Mouse (Mus musculus) urinary bladder, postnatal 36 days (tissue): ENCODE measurements at regions not wholly inside any gene's neighbourhood (a gene's known extent, or its start where the extent isn't known, plus 50 kb on each side); places are given as distances from the start of the nearest gene placed in this dataset.
A peak's percentile ranks its signal among the peaks of the same experiment; 100 is the strongest.

Source experiments
- DNase-seq, 2 experiments: peaks; one replicate each; pipeline ENCODE4 v3.0.0; 2022; ENCODE audit warnings: low spot score in 2 of 2, mixed read lengths in 1 of 2

DNA sequence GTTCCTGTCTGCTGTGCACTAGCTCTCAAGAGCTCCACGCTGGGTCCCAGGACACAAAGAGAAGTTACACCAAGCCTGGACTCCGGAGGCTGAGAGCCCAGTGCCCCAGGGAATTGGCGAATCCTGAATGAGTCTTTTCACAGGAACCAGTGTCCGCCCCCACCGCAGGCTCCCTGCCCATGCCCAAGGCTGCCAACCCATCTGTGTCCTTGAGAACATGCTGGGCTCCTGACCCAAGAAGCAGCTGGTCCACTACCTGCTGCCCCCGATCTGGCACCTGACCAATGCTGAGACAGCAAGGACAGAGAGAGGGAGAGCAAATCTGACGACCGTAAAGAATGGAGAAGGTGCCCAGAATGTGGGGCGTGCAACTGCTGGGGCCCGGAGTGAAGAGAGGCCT, 85.2 kb upstream of the Cplx2 start:
- DNase-seq, result no peak

DNA sequence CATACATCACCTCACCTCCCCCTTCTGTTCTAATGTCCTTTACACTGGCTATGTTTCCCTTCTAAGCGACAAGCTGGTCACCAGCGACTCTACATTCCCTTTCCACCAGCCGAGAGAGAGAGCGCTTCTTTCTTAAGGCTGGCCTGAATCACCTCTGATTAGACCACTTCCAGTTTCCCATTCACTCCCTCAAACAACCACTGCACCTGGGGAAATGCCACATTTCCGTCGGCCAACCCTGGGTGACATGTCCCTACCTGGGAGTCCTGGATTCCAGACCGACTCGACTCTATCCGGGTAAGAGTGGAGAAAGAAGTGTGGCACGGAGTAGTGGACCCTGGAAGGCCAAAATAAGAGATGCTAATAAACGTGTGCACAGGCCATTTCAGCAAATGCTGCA, 84.5 kb upstream of the Cplx2 start:
- no peak for DNase-seq

DNA sequence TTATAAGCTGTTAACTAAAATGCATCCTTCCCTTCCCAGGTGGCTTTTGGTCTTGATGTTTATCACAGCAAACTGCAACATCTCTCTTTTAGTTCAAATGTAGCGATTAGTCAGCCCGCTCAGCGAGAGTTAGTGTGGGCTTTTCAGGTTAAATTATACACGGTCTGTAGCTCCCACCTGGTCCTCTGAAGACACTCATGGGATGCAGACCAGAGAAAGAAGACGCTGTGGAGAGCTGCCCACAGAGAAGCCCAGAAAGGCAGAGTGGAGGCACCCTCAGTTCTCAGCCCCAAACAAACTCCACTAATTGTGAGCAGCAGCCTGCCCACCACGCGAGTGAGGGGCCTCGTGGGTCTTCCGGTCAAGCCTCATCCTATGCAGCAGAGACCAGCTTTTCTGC, 81.1 kb upstream of the Cplx2 start:
- DNase-seq, result no peak

DNA sequence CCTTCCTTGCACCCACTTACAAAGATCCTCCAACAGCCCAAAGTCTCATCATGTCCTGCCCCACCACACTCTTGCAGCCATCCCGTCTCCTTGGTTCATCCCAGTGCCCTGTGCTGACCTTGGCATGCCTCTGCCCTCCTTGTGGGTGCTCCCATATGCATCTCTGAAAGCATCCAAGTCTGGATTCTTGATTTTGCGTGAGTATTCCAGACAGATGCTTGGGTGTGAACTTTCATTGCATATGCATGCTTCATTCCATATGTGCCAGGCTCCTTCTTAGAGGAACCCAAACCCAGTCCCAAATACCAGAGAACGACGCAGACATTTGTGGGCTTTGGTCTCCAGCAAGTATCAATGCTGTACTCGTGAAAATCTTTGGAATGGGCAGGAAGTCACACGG, 78.8 kb upstream of the Cplx2 start:
- DNase-seq, result no peak

DNA sequence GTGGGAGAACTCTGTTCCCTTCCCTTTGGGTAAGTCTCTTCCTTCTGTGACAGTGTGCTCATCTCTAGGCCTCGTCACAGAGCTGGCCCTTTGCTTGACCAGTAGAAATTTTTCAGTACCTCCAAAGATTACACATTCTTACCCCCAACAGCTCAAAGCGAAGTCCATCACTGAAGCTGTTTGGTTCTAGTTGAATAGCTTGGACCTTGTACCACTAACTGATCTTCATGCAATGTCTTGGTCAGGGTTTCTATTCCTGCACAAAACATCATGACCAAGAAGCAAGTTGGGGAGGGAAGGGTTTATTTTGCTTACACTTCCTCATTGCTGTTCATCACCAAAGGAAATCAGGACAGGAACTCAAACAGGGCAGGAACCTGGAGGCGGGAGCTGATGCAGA, 78.1 kb upstream of the Cplx2 start:
- DNase-seq, result no peak

DNA sequence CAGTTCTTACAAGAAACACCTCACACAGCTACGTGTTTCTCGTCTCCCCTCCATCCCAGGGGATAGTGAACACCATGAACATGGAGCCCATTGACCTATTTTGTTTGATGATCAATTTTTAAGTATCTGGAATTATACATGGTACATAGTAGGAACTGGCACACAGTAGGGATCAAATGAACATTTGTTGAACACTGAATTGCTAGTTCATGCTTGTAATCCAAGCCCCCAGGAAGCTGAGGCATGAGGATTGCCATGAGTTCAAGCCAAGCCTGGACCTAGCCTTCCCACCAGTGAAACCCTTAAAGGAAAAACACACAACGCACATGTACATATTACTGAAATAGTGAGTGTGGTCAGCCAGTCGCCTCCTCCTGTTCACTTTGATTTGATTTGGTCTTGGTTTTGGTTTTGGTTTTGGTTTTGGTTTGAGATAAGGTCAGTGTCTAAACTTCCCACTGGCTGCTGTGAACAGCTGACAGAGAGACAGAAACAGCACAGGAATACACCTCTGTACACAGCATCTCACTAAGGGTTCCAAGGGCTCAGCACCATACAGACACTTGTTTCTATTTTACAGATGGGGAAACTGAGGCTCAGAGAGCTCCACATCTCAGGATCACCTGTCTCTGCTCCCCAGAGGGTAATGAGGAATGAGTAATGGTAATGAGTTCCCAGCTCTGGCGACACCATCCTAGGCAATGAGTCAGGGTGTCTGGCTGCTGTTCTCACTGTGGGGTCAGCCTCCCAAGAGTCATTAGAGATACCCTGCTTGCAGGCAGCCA, 75.5 kb upstream of the Cplx2 start:
- DNase-seq, result no peak

DNA sequence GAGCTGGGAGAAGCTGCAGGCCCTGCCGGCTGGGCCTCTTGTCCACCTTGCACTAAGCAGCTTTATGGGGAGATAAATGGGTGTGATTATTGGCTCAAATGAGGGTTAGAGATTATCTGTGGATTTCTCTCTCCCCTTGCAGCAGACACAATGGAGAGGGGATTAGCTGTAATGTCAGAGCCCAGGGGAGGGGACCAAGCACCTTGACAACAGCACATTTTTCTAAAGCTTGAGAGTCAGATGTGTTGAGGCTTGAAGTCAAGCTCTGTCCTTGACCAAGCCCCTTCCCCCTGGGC, 74.9 kb upstream of the Cplx2 start:
- no peak for DNase-seq

DNA sequence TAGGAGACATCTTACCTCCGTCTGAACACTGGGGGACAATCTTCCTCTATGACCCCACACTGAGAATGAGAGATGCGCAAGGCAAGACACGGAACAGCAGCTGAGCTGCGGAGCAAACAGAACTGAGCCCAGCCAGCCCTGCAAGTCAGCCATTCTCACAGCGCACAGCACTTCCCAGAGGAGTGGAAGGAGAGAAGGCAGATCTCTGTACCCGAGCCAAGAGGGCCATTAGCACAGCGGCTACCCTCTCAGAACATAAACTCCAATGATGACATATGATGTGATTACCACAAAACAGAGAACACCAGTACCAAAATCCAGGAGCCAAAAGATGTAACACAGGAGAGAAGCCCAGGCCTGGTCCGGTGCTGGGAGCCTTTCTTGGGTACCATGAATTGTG, 72.3 kb upstream of the Cplx2 start:
- DNase-seq, result no peak

DNA sequence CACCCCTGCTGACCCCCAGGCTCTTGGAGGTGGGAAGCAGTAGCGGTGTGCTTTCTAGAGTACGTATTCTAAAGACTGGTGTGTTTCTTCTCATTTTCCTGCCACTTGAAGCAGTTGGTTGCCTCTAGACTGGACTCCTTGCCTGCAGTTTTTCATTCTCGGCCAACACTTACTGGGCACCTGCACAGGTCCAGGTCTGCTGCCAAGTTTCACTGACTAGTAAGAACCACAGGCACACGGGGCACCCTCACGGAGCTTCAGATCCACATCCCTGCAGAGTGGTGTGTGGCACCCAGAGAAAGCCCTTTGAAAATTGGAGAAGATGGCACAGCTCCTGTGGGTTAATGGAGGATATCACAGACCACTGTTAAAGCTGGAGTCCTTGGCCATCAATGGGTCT, 71.9 kb upstream of the Cplx2 start:
- DNase-seq, result no peak

DNA sequence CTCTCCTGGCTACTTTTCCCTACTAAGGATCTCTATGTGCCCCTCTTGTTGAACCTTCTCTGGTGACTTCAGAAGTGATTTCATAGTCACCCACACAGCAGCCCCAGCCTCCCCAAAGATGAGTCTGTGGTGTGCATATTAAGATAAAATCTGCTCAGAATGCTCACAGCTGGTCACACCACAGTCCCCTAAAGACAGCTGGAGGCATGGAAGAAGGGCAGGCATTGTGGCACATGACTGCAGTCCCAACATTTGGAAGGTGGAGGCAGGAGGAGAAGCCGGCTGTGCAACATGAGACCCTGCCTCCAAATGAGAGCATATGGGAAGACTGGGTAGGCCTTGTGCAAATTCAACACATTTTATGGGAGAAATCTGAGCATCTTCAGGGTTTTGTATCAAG, 70.0 kb upstream of the Cplx2 start:
- DNase-seq, result no peak

DNA sequence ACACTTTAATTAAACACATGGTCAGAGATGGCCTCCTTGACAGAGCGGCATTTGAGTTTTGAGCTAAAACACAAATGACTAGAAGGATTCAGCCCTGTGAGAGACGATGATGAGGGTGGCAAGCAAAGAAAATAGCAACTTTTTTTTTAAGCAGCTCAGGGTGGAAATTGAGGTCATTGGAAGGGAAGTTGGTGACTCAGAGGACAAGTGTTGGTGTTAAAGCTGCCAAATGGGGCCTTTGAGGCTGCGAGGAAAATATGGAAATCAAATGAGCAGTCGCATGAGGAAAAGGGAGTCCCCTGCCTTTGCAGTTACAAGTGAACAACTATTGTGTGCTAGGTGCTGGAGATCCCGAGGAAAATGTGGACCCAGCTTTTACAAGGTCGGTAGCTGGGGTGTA, 69.5 kb upstream of the Cplx2 start:
- no peak for DNase-seq

DNA sequence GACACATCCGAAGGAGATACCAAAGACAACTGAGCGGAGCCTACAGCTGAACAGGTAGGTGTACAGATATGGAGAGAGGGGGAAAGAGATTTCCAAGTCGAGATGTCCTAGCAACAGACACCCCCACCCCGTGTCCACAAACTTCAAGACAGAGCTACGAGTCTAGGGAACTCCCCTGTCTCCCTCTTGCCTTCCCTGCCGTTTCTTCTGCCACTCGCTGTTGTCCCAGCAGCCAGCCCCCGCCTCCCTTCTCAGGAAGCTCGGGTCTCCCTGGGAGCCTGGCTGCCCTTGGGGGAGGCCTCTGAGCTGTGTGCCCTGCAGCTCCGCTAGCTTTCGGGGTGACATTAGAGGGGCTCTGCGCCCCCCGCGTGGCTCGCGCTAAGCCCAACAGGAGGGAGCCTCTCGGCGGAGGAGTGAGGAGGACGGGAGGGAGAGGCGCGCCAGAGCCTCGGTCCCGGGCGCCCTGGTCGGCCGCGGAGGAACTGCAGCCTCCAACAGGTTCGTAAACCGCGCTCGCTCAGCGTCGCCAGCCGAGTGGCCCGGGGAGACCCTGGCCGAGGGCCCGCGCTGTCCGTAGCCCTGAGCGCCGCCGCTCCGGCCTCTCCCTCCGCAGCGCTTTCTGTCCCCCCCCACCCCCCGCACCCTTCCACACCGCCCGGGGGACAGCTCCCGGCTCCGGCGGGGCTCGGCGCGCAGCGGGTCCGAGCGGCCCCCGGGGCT, 68.6 kb upstream of the Cplx2 start:
- peak in 1 of 2 experiments; percentile 8 for DNase-seq

DNA sequence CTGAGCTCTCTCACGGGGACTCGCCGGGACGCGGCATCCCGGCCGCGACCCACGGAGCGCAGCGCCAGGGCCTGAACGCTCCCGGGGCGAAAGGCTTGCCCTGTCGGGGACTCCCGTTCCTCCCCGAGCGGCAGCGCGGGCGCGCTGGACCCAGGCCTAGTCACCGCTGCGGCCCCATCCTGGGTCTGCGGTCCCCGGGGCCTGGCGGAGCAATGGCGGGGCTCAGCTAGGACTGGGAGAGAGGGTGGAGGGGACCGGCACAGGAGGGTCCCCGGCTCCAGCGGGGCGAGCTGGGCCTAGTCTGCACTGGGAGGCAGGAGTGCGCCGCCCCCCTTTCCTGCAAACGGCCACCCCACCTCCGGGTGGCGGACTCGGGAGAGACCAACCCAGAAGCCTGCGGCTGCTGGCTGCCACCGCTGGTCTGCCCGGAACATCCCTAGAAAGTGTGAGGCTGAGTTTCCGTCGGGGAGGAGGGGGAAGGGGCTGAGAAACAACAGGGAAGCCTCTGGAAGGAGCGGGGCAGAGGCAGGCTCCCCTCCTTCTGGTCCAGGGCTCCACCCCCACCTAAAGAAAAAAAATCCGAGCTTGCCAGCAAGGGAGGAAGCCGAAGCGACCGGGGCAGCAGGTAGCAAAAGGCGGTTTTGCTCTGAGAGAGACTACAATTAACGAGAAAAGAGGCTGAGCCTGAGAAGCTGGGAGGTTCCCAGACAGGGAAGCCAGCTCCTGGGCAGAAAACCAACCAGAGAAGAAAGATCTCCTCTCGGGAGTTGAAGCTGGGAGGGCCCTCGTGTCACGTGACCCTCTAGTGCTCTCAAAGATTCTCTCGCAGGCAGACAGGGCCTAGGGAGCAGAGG, 67.9 kb upstream of the Cplx2 start:
- peak; percentile 50 to 81 for DNase-seq

DNA sequence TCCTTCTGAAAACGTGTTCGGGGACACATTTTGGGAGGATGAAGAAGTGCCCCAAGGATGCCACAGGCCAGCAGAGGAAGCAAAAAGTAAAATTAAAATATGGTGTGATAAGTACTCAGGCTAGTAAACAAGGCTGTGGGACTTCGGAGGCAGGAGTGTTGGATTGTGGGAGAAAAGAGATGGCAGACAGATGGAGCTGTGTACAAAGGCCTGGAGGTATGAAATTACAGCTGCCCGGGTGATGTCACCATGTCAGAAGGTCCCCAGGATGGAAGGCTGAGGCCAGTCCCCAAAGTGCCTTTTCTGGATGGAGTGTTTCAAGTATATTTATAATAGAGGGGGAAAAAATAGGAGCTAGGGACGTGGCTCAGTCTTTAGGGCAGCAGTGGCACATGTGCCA, 66.9 kb upstream of the Cplx2 start:
- DNase-seq, result no peak

DNA sequence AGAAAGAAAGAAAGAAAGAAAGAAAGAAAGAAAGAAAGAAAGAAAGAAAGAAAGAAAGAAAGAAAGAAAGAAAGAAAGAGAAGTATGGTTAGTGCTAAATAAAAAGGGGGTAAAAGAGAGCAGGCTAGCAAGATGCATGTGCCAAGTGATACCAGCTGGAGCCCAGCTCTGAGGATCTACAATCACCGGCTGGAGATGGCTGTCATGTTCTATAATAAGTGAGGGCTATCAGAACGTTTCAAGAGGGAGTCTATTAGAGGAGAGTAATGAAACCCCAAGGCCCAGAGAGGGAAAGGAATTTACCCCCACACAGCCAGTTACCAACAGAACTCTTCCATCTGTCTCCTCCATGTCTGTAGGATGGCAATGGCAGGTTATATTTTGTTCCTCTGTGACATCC, 62.6 kb upstream of the Cplx2 start:
- DNase-seq, result no peak

DNA sequence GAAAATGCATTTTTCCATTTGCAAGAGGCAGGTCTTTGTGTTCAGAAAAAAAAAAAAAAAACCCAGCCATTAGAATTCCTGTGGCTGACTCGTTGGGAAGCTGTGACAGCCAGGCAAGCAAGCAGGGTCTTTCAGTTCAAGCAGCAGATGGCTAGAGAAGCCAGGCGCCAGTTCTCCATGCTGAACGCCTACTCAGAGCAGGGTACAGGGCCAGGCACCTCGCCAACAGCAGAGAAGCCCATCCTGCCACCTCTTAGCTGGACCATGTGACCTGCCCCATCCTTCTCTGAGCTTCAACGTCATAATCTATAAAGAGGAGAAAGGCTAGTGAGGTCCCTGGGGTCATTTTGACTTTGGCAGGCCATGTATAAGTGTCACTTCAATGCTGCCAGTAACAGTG, 61.8 kb upstream of the Cplx2 start:
- no peak for DNase-seq

DNA sequence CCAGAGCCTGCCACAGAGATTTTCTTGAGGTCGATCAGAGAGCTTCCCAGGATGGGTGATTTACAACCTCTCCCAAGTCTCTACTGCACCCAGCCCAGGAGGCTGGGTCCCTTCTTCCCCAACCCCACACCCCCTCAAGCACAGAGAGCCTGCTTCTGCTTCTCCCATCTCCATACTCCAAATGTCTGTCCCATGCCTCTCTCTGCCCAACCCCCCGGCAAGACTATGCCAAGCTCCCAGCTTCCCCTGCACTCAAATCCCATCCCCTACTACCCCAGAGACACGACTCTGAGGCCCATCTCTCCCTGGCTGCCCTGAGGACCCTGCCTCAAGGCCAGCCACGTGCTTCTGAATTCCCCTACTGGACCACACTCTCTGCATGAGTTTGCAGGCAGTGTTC, 61.0 kb upstream of the Cplx2 start:
- no peak for DNase-seq

DNA sequence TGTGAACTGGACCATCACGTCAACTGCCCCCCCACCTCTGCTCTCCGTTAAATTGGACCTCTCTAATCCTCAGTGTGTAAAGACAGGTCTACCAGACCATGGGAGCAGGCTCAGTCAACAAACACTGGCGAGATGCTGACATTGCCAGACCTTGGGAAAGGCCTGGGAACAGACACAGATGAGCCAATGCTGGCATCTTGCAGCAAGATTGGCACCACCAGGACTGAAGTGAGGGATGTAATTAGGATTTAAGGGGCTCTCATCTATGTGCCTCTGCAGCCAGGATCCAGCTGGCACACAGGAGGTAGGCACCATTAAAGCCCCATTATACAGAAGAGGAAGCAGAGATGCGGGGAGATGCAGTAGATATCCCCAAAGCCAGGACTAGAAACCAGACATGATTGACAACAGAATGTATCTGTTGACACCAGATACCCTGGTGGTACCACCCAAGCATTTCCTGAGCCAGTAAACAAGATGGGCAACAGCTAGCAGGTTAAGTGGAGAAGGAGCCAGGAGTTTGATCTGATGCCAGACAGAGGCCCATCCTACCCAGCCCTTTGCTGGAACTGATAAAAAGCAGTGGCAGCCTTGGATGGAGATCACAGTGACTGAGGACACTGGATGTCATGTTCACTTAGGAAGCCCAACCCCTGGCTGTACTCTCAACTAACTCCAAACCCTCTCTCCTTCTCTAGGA, 59.7 kb upstream of the Cplx2 start:
- no peak for DNase-seq

DNA sequence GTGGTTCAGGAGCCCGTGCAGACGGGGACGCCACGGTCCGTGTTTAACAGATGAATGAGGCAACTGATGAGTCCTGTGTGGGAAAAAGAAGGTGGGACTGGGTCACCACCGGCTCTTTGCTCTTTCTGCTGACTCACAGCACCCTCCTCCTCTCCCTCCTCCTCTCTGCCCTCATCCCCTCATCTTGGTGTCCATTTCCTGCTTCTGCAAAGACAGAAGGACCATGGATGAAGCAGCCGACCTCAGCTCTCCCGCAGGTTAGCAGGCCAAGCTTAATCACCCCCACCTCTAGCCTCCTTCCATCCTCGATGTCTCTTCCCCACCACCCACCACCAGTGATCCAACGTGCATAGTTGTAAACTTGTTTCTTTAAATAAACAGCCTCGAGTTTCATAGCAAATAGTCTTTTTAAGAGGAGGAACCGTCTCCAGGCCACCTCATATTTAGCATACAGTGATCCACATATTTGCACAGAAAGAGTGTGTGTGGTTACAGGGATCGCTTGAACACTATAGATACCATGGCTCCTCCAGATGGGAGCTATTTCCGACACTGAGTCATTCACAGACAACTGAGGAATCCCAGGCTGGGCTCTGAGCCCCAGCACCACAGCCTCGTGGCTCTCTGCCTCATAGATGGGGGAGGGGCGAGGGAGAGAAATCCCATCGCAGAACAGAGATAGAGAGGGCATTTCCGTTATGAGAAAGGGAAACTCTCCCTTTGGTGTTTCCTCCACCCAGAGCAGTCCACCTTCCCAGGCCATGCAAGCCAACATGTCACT, 58.6 kb upstream of the Cplx2 start:
- DNase-seq, result peak; percentile 21 to 30

DNA sequence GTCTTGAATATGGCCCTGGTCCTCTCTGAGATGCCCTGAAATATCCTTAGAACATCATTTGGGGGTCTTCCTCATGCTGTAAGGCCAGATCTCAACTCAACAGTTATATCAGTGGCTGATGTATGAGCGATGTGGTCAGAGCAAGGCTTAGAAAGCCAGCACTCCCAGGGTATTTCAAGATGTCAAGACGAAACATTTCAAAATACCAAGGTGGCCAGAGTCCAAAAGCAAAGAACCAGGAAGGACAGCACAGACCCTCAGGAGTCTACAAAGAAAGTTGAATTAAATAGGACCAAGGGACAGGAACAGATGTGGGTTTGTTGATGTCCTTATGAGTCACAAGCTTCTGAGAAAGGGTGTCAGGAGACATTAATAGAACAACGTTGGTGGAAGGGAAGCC, 55.8 kb upstream of the Cplx2 start:
- no peak for DNase-seq

DNA sequence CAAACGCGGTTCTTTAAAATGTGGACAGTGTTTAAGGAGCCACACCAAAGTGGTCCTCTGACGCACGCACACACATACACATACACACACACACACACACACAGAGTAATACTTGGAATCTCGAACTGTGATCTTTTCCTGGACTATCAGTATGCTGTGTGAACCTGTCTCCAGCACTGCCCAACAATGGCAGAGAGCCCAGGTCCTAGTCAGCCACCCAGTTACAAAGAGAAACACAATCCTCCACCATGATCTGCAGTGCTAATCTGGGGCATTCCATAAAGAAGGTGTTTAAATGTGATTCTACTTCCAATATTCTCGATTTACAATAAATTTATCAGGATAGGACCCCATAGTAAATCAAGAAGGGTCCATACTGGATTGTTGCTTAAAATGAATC, 54.2 kb upstream of the Cplx2 start:
- DNase-seq, result no peak
